Mouse (Mus musculus) brain, embryonic 14.5 days (tissue): ENCODE measurements around the gene Mfap1b.

Source experiments
- CTCF ChIP-seq: fragments of 200-500 bp; IDR thresholded peaks from 2 replicates; pipeline ENCODE4 v1.5.1; 2012; ENCODE audit warnings: inconsistent platforms, mild to moderate bottlenecking, moderate library complexity, borderline replicate concordance; ENCODE audit not compliant: insufficient read depth, insufficient read length; ENCODE audit errors: extremely low read depth
- POLR2A ChIP-seq: fragments of 200-500 bp; IDR thresholded peaks from 2 replicates; pipeline ENCODE4 v1.6.1; 2012; ENCODE audit warnings: mild to moderate bottlenecking, inconsistent platforms, borderline replicate concordance; ENCODE audit not compliant: poor library complexity, insufficient read depth, insufficient read length, severe bottlenecking; ENCODE audit errors: extremely low read depth

- TF ChIP-seq CTCF (no peak), POLR2A (no peak)
Observed at GRCm38 (mm10) chr2:121483576-121483975, 9.7 kb upstream of the Mfap1b start.
